ENCODE assay signal across 8 mouse cellular contexts in the genomic region with DNA sequence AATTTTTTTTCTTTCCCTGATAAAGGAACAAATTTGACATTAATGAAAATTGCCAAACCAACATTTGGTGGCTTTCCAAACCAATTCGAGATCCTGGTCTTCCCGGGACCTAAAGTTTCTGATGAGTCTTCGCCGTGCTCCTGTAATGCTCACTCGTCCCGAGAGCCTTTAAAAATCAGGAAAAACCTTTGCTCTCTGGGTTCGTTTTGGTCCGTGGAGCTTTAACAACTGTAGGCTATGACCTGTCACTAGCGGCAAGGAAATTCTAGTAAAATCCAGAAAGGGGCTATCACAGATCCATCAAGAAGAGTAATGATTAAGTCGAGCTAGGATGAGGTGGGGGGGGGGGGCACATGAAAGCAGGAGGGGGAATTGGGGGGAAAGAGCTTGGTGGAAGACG. TPM values are rescaled to one million over a fixed set of nuclear protein-coding genes. Genes with fewer than 3 reads are reported as not detected.
DNase-seq lines count a peak whose midpoint lies in the region; ATAC-seq and TF ChIP-seq lines count a peak whose summit lies in the region.

No protein-coding gene starts in this region.

- H3K27me3 ChIP-seq in heart, adult 2 months (ENCODE audit: control insufficient read depth, insufficient read depth, low read length): no peaks in the 10 kb centered on the region
- H3K27me3 ChIP-seq in CH12.LX (replicated peaks): no peaks in the 10 kb centered on the region
- no peaks in the 10 kb centered on the region for H3K27me3 ChIP-seq in forebrain, postnatal 0 days (ENCODE audit: insufficient read depth, low read length)
- no peaks in the 10 kb centered on the region for H3K27me3 ChIP-seq in liver, embryonic 14.5 days (ENCODE audit: control insufficient read depth, insufficient read depth, low read length)

- no peak for TF ChIP-seq CTCF in heart, adult 2 months (IDR thresholded peaks at IDR 0.05)
- no peak for TF ChIP-seq CTCF in CH12.LX (conservative IDR thresholded peaks at IDR 0.05 in 1 of 2, IDR thresholded peaks at IDR 0.05 in 1 of 2; ENCODE audit: low read depth in 2 of 2, low read length in 2 of 2)
- no peak for TF ChIP-seq CTCF in forebrain, postnatal 0 days (IDR thresholded peaks at IDR 0.05; ENCODE audit: low read depth)
- no peak for TF ChIP-seq CTCF in liver, embryonic 14.5 days (IDR thresholded peaks at IDR 0.05; ENCODE audit: low read depth)

- intact Hi-C loops in heart, adult 2 months (cut with DNase I): loop anchor here (1.0 to 2.0 kb wide), 3 partner anchors 10 to 108 kb away; a partner anchor contains a TSS
- intact Hi-C loops in heart, postnatal 10 days (cut with DNase I): loop anchor here (2.0 kb wide), 2 partner anchors 75 to 107 kb away; no protein-coding TSS in a partner anchor

- peak overlapping the region; percentile 46 for H3K9ac ChIP-seq in heart, adult 2 months (ENCODE audit: low read depth, low read length)
- peak overlapping the region; percentile 99 for H3K9ac ChIP-seq in CH12.LX (ENCODE audit: insufficient read depth, low read depth)
- peak overlapping the region; percentile 65 for H3K9ac ChIP-seq in forebrain, postnatal 0 days
- H3K9ac ChIP-seq in liver, embryonic 14.5 days (replicated peaks): peak overlapping the region; percentile 80

- peak overlapping the region; percentile 83 for H3K27ac ChIP-seq in heart, adult 2 months
- H3K27ac ChIP-seq in CH12.LX (ENCODE audit: insufficient read depth, low read depth): peak overlapping the region; percentile 70
- H3K27ac ChIP-seq in forebrain, postnatal 0 days (ENCODE audit: low read depth, low read length): peak overlapping the region; percentile 90
- H3K27ac ChIP-seq in liver, embryonic 14.5 days: peak overlapping the region; percentile 53

- no peaks in the 10 kb centered on the region for H3K79me2 ChIP-seq in heart, adult 2 months (replicated peaks; ENCODE audit: control insufficient read depth, insufficient read depth, low read length)
- peaks cover 40% of the 10 kb centered on the region for H3K79me2 ChIP-seq in CH12.LX (replicated peaks; ENCODE audit: control insufficient read depth, extremely low read depth, insufficient read depth, poor library complexity, severe bottlenecking)

- dilution Hi-C loops in CH12.LX (cut with MboI; ENCODE audit: extremely low pct_ligation_motif_present, extremely low pct_unique_long_range_greater_than_20kb, low sequenced_read_pairs): no loop called here

- no peak for DNase-seq in heart, adult 2 months
- no peak for DNase-seq in heart, postnatal 10 days
- no peak for DNase-seq in CH12.LX (ENCODE audit: extremely low read depth)
- DNase-seq in forebrain, postnatal 0 days: no peak
- no peak for DNase-seq in liver, embryonic 14.5 days (ENCODE audit: low read depth in 3 of 3, low spot score in 3 of 3)
- DNase-seq in frontal cortex, postnatal 25 days (ENCODE audit: low spot score in 2 of 2): no peak
- DNase-seq in B cell, adult 2 months: no peak
- no peak for DNase-seq in frontal cortex, postnatal 36 days (ENCODE audit: low spot score in 2 of 2)

- peak overlapping the region; percentile 66 for H3K4me3 ChIP-seq in heart, adult 2 months
- peak overlapping the region; percentile 65 to 88 (median 84) for H3K4me3 ChIP-seq in CH12.LX (replicated peaks in 1 of 3; ENCODE audit: low read depth in 2 of 3, low read length in 2 of 3, poor library complexity in 1 of 3)
- peak overlapping the region; percentile 55 for H3K4me3 ChIP-seq in forebrain, postnatal 0 days (ENCODE audit: low read depth, low read length)
- H3K4me3 ChIP-seq in liver, embryonic 14.5 days (ENCODE audit: insufficient read depth in 1 of 2, low read depth in 2 of 2, low read length in 2 of 2): peak overlapping the region; percentile 88 to 99

- H3K9me3 ChIP-seq in CH12.LX (replicated peaks; ENCODE audit: low read length): no peaks in the 10 kb centered on the region
- no peaks in the 10 kb centered on the region for H3K9me3 ChIP-seq in forebrain, postnatal 0 days (ENCODE audit: low read length)
- no peaks in the 10 kb centered on the region for H3K9me3 ChIP-seq in liver, embryonic 14.5 days (ENCODE audit: control insufficient read depth, low read length)

- 2% methylated on average over 11 of the region's 11 CpGs for WGBS in heart, adult 2 months
- 2% methylated on average over 11 of the region's 11 CpGs for WGBS in forebrain, postnatal 0 days
- WGBS in liver, embryonic 14.5 days (ENCODE audit: insufficient replicate concordance): 4% methylated on average over 11 of the region's 11 CpGs

- TF ChIP-seq RAD21 in CH12.LX (IDR thresholded peaks at IDR 0.05; ENCODE audit: low read depth, low read length): no peak

- H3K4me2 ChIP-seq in CH12.LX (ENCODE audit: insufficient read depth, low read depth, poor library complexity, severe bottlenecking): peak overlapping the region; percentile 83; the same call in 1 of the 2 replicates
- peak overlapping the region; percentile 51 for H3K4me2 ChIP-seq in forebrain, postnatal 0 days (ENCODE audit: low read depth)
- H3K4me2 ChIP-seq in liver, embryonic 14.5 days (ENCODE audit: low read depth): peak overlapping the region; percentile 89

- in situ Hi-C loops in CH12.LX (cut with MboI; ENCODE audit: low pct_ligation_motif_present, low pct_unique_long_range_greater_than_20kb, low sequenced_read_pairs): loop anchor here (10.0 kb wide), 1 partner anchor 103 kb away; no protein-coding TSS in a partner anchor

- H3K4me1 ChIP-seq in heart, adult 2 months (ENCODE audit: control insufficient read depth, insufficient read depth, low read length): no peaks in the 10 kb centered on the region; the same call in 1 of the 2 replicates
- peaks cover 10 to 30% of the 10 kb centered on the region in 2 experiments for H3K4me1 ChIP-seq in CH12.LX (ENCODE audit: control insufficient read depth in 1 of 2, insufficient read depth in 2 of 2)
- H3K4me1 ChIP-seq in forebrain, postnatal 0 days (ENCODE audit: insufficient read depth): no peaks in the 10 kb centered on the region
- peaks cover 4 to 6% of the 10 kb centered on the region in 2 experiments for H3K4me1 ChIP-seq in liver, embryonic 14.5 days (replicated peaks; ENCODE audit: control insufficient read depth in 2 of 2, insufficient read depth in 2 of 2, low read length in 1 of 2)

- no peak for TF ChIP-seq POLR2A in heart, adult 2 months (IDR thresholded peaks at IDR 0.05; ENCODE audit: insufficient read depth, low read depth, low read length)
- TF ChIP-seq POLR2A in CH12.LX (IDR thresholded peaks at IDR 0.05; ENCODE audit: low read depth, low read length): no peak

- H3K36me3 ChIP-seq in heart, adult 2 months (ENCODE audit: control insufficient read depth, insufficient read depth, low read length): peaks cover 5% of the 10 kb centered on the region
- H3K36me3 ChIP-seq in CH12.LX (replicated peaks in 1 of 2; ENCODE audit: control insufficient read depth in 1 of 2, insufficient read depth in 1 of 2, low read length in 1 of 2): peaks cover 36% of the 10 kb centered on the region in 2 experiments
- peaks cover 32% of the 10 kb centered on the region for H3K36me3 ChIP-seq in forebrain, postnatal 0 days (ENCODE audit: insufficient read depth)
- peaks cover 38% of the 10 kb centered on the region for H3K36me3 ChIP-seq in liver, embryonic 14.5 days (replicated peaks; ENCODE audit: control insufficient read depth, insufficient read depth, low read depth)

- TF ChIP-seq EP300 in heart, adult 2 months (IDR thresholded peaks at IDR 0.05; ENCODE audit: insufficient read depth, low read depth, low read length): no peak
- no peak for TF ChIP-seq EP300 in CH12.LX (IDR thresholded peaks at IDR 0.05; ENCODE audit: low read length)
- no peak for TF ChIP-seq EP300 in liver, embryonic 14.5 days (IDR thresholded peaks at IDR 0.05; ENCODE audit: low read depth)

- ATAC-seq in forebrain, postnatal 0 days: no peak
- ATAC-seq in liver, embryonic 14.5 days (ENCODE audit: insufficient read depth): no peak

RNA-seq across cellular contexts. Expression of a gene that starts 0.6 kb away (rescaled TPM):
- total RNA-seq in heart, adult 2 months (2021): 10 to 100 TPM; 54.0 TPM
- polyA plus RNA-seq in heart, adult 2 months (2012; rRNA removed): 19.4 and 41.8 TPM in 2 replicates
- 10 to 100 TPM; 58.6 to 69.7 TPM for total RNA-seq in heart, postnatal 10 days (2021)
- total RNA-seq in CH12.LX (2012; rRNA removed) (160 and 202 TPM in 2 replicates), CH12.LX (2014; rRNA removed) (261 and 301 TPM in 2 replicates)
- 296 and 383 TPM in 2 replicates for polyA plus RNA-seq in CH12.LX (2012; ENCODE audit: insufficient read length, low read depth)
- total RNA-seq in forebrain, postnatal 0 days (2014; rRNA removed): 62.9 and 64.4 TPM in 2 replicates
- polyA plus RNA-seq in forebrain, postnatal 0 days (2015; fragmentation: Nextera tagmentation; extraction: Ambion mirVana): 73.4 and 83.1 TPM in 2 replicates
- polyA plus RNA-seq in liver, embryonic 14.5 days (2012; rRNA removed): 23.2 and 38.0 TPM in 2 replicates
- 65.5 and 75.3 TPM in 2 replicates for polyA plus RNA-seq in liver, embryonic 14.5 days (2014; fragmentation: Nextera tagmentation; extraction: Ambion mirVana)

RNA-seq across cellular contexts. Expression of a gene that starts 9.4 kb away (rescaled TPM):
- 10 to 100 TPM; 22.6 to 30.4 TPM for total RNA-seq in heart, adult 2 months (2021)
- polyA plus RNA-seq in heart, adult 2 months (2012; rRNA removed): 43.6 and 45.4 TPM in 2 replicates
- 10 to 100 TPM; 26.8 to 28.2 TPM for total RNA-seq in heart, postnatal 10 days (2021)
- total RNA-seq in CH12.LX (2012; rRNA removed) (47.0 and 65.8 TPM in 2 replicates), CH12.LX (2014; rRNA removed) (52.5 and 79.3 TPM in 2 replicates)
- polyA plus RNA-seq in CH12.LX (2012; ENCODE audit: insufficient read length, low read depth): 28.1 and 33.3 TPM in 2 replicates
- 39.8 and 42.7 TPM in 2 replicates for total RNA-seq in forebrain, postnatal 0 days (2014; rRNA removed)
- 67.1 and 88.8 TPM in 2 replicates for polyA plus RNA-seq in forebrain, postnatal 0 days (2015; fragmentation: Nextera tagmentation; extraction: Ambion mirVana)
- polyA plus RNA-seq in liver, embryonic 14.5 days (2012; rRNA removed): 36.7 and 37.2 TPM in 2 replicates
- 62.7 and 63.3 TPM in 2 replicates for polyA plus RNA-seq in liver, embryonic 14.5 days (2014; fragmentation: Nextera tagmentation; extraction: Ambion mirVana)

RNA-seq across cellular contexts. Expression of a gene that starts 18.4 kb away (rescaled TPM):
- total RNA-seq in heart, adult 2 months (2021): not detected
- polyA plus RNA-seq in heart, adult 2 months (2012; rRNA removed): 0.08 and 0.12 TPM in 2 replicates
- not detected for total RNA-seq in heart, postnatal 10 days (2021)
- 0.34 and 0.59 TPM in 2 replicates for total RNA-seq in CH12.LX (2012; rRNA removed)
- total RNA-seq in CH12.LX (2014; rRNA removed): 0.17 TPM in 1 of 2 replicates, not detected in the other
- polyA plus RNA-seq in CH12.LX (2012; ENCODE audit: insufficient read length, low read depth): 0.56 and 0.71 TPM in 2 replicates
- not detected in 2 replicates for total RNA-seq in forebrain, postnatal 0 days (2014; rRNA removed)
- polyA plus RNA-seq in forebrain, postnatal 0 days (2015; fragmentation: Nextera tagmentation; extraction: Ambion mirVana): 0.23 TPM in 1 of 2 replicates, not detected in the other
- 0.04 TPM in 2 replicates for polyA plus RNA-seq in liver, embryonic 14.5 days (2012; rRNA removed)
- 0.10 and 0.18 TPM in 2 replicates for polyA plus RNA-seq in liver, embryonic 14.5 days (2014; fragmentation: Nextera tagmentation; extraction: Ambion mirVana)

RNA-seq across cellular contexts. Expression of a gene that starts 29.9 kb away (rescaled TPM):
- 10 to 100 TPM; 19.8 to 21.5 TPM for total RNA-seq in heart, adult 2 months (2021)
- 19.7 and 20.7 TPM in 2 replicates for polyA plus RNA-seq in heart, adult 2 months (2012; rRNA removed)
- total RNA-seq in heart, postnatal 10 days (2021): 10 to 100 TPM; 23.9 to 25.8 TPM
- 82.5 and 102 TPM in 2 replicates for total RNA-seq in CH12.LX (2012; rRNA removed)
- 78.6 and 80.4 TPM in 2 replicates for total RNA-seq in CH12.LX (2014; rRNA removed)
- 94.8 and 111 TPM in 2 replicates for polyA plus RNA-seq in CH12.LX (2012; ENCODE audit: insufficient read length, low read depth)
- 69.0 and 77.2 TPM in 2 replicates for total RNA-seq in forebrain, postnatal 0 days (2014; rRNA removed)
- polyA plus RNA-seq in forebrain, postnatal 0 days (2015; fragmentation: Nextera tagmentation; extraction: Ambion mirVana): 68.2 and 69.5 TPM in 2 replicates
- polyA plus RNA-seq in liver, embryonic 14.5 days (2012; rRNA removed): 15.0 and 18.0 TPM in 2 replicates
- 17.7 and 20.7 TPM in 2 replicates for polyA plus RNA-seq in liver, embryonic 14.5 days (2014; fragmentation: Nextera tagmentation; extraction: Ambion mirVana)

RNA-seq across cellular contexts. Expression of a gene that starts 52.9 kb away (rescaled TPM):
- 1 to 10 TPM; 2.8 to 4.4 TPM for total RNA-seq in heart, adult 2 months (2021)
- polyA plus RNA-seq in heart, adult 2 months (2012; rRNA removed): 3.3 and 5.1 TPM in 2 replicates
- under 1 TPM; 0.32 to 0.93 TPM for total RNA-seq in heart, postnatal 10 days (2021)
- total RNA-seq in CH12.LX (2012; rRNA removed) (0.13 and 0.25 TPM in 2 replicates), CH12.LX (2014; rRNA removed) (0.38 TPM in 1 of 2 replicates, not detected in the other)
- 0.71 and 1.2 TPM in 2 replicates for polyA plus RNA-seq in CH12.LX (2012; ENCODE audit: insufficient read length, low read depth)
- not detected in 2 replicates for total RNA-seq in forebrain, postnatal 0 days (2014; rRNA removed)
- polyA plus RNA-seq in forebrain, postnatal 0 days (2015; fragmentation: Nextera tagmentation; extraction: Ambion mirVana): 1.4 and 2.1 TPM in 2 replicates
- 15.7 and 18.3 TPM in 2 replicates for polyA plus RNA-seq in liver, embryonic 14.5 days (2012; rRNA removed)
- 30.8 and 31.2 TPM in 2 replicates for polyA plus RNA-seq in liver, embryonic 14.5 days (2014; fragmentation: Nextera tagmentation; extraction: Ambion mirVana)

Comparison
In these comparisons a context has a peak if more than half of its experiments do, and no peak if none do; other contexts are left out.
1. H3K9ac ChIP-seq: peak in every context shown above with its lines; median percentile 99 in CH12.LX; 80 in liver, embryonic 14.5 days; 65 in forebrain, postnatal 0 days; 46 in heart, adult 2 months.